Mouse (Mus musculus): ENCODE measurements around the gene Yipf4.

- TF ChIP-seq CTCF (IDR thresholded peaks at IDR 0.05; ENCODE audit: low read depth) = no peak
- TF ChIP-seq EP300 (optimal IDR thresholded peaks at IDR 0.05) = no peak
Measured at GRCm38 (mm10) chr17:74480361-74481069, 8.8 kb upstream of the Yipf4 start.
